Mouse (Mus musculus) R1 (cell line): ENCODE results near the gene Clec2l.
"Not testable (repeated sequence)": the region's sequence is repeated elsewhere in the genome, so short reads cannot be mapped to it uniquely, and the experiment has no call there.

ENCODE experiments used
- DNase-seq: peaks from one replicate; pipeline ENCODE4 v3.0.0-alpha.2; 2018; ENCODE audit warnings: low read depth, low spot score

Gene Clec2l

DNA sequence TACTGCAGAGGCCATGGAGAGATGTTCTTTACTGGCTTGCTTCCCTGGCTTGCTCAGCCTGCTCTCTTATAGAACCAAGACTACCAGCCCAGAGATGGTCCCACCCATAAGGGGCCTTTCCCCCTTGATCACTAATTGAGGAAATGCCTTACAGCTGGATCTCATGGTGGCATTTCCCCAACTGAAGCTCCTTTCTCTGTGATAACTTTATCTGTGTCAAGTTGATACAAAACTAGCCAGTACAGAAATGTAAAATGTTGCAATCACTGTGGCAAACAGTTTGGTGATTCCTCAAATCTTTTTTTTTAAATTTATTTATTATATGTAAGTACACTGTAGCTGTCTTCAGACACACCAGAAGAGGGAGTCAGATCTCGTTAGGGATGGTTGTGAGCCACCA, 7.6 kb downstream of the Clec2l start:
- DNase-seq: not testable (repeated sequence)

GRCm38 (mm10) chr6:38671270-38671669, 8.4 kb downstream of the Clec2l start:
- DNase-seq: no peak

- DNase-seq: no peak
Observed at GRCm38 (mm10) chr6:38672011-38672410, 9.1 kb downstream of the Clec2l start.

DNA sequence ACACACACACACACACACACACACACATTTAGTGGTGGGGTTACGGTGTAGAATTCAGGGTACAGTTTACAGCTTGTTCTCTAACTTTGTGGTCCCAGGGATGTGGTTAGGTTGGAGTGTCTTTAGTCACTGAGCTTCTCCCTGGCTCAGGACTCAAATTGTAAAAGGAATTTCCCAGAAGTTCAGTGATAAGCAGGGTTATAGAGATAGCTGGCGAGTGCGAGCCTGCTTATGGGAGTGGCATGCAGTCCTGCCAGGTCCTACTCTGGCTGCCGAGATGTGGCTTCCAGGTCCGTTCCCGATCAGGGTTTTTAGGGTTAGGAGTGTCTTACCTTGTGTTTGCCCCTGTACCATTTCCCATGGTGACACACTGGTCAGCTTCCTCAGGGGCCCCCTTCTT, 13.3 kb downstream of the Clec2l start:
- no peak for DNase-seq

DNA sequence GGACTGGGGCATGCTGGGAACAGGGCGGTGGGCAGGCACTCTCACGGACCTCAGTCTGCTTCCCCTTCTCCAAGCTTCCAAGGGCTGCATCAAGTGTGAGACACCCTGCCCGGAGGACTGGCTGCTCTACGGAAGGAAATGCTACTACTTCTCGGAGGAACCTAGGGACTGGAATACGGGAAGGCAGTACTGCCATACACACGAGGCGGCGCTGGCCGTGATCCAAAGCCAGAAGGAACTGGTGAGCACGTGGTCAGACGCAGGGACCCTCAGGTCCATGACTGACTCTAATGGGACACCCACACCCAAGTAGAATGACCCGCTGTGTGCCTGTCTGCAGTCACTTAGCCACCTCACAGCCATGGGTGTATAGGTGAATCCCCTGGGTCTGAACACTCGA, 13.9 kb downstream of the Clec2l start:
- no peak for DNase-seq

DNA sequence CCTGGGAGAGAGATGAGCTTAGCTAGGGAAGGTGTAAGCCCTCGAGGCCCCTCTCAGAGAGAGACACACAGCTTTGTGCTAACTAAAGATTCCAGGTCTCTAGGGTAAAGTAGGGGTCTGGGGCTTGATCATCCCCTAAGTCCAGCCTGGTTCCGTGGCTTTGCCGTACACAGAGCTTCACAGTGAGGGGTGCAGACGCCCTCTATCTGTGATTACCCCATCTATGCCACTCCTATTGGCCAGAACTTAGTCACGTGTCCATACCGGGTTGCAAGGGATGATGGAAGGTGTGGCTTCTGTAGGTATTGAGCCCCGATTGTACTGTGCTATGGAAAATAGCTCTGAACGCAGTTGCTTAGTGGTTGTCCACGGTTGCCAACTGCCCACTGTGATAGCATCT, 14.8 kb downstream of the Clec2l start:
- peak; percentile 70 for DNase-seq

- no peak for DNase-seq
Observed at GRCm38 (mm10) chr6:38682532-38682931, 19.7 kb downstream of the Clec2l start.

GRCm38 (mm10) chr6:38687216-38687615, 24.3 kb downstream of the Clec2l start:
- DNase-seq: peak; percentile 75

DNA sequence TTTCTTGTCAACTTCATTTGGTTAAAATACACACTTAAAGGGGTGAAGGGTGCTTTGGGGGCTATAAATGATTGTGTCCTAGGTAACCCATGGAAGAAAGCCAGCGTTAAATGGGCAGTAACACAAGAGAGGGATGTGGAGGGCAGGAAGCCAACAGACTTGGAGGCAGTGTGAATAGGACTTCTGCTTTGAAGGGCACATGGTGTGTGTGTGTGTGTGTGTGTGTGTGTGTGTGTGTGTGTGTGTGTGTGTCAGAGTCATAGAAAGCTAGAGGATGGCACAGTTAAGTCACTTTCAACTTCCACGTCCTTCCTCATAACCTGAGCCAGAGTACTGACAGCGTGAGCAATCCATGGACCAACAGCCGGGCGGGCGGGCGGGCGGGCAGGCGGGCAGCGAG, 26.0 kb downstream of the Clec2l start:
- no peak for DNase-seq

DNA sequence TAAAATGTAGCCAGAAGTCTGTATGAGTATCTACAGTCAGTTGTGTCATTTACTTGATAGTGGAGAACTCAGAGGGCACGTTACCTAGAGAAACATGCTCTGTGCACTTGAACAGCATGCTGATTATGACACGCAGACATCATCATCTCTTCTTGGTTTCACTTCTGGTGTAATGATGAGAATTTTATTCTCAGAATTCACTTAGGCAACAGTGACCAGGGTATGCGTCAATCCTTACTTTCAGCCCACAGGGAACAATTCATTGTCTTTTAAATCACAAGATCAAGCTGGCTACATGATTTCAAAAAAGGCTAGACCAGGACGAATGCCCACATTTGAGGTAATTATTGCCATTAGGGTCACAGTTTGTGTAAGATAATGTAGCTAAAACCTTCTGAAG, 27.7 kb downstream of the Clec2l start:
- DNase-seq: no peak

DNA sequence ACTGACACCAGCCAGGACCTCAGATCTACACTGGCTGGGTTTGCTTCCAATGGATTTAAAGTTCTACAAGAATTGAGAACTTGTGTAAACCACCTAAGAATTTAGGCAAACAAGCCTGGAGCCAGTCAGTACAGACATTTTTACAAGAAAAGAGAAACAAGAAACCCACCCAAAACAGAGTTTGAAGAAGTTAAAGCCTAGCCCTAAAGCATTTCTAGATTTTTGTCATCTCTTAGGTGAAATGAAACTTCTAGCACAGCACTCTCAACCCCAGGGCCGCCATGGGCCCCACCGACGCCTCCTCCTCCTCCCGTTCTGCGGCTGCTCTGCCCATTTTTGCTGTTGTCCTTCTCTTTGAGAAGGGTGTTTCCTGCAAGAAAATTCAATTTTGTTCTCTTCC, 28.2 kb downstream of the Clec2l start:
- DNase-seq: no peak

DNA sequence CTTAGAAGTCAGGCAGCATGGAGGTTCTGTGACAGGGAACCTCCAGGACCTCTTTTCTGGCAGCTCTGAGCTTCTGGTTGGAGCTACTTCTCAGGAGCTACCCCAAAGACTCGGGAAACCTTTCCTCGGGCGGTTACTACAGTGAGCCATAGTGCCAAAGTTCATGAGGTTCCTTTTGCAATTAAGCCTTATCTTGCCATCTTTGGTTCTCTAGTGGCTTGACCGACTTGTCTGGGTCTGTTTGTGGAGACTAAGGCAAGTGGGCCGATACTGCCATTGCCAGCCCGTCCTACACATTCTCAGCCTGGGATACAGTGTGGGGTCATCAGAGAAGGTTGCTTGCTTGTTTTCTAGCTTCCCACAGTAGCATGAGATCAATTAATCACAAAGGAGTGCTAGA, 29.7 kb downstream of the Clec2l start:
- DNase-seq: no peak

DNA sequence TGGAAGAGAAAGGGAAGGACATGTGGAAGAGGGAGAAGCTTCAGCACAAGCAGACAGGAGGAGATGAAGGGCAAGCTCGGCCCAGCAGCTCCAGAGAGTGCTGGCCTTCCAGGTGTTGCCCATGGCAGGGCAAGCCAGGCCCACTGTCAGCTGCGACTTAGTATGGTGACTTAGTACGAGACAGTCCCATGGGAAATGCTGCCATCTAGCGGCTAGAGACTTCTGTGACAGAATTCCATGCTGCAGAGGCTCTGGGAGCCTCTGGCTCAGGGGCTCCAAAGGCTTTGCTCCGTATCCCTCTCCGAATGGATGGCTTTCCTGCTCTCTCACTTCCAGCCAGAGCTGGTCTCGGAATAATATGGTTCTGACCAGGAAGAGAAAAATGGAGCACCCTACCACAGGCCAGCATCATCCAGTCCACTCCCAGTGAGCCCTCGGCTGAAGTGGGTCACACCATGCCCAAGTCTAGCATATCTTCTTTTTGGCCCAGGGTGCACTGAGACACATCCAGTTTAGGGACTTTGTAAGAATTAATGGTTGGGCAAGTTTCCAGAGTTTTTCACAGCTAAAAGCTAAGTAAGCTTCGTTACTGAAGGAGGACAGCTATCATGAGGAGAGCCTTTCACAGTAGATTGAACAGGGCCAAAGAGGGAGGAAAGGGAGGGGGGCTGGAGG, 32.6 kb downstream of the Clec2l start:
- DNase-seq: peak; percentile 82

DNA sequence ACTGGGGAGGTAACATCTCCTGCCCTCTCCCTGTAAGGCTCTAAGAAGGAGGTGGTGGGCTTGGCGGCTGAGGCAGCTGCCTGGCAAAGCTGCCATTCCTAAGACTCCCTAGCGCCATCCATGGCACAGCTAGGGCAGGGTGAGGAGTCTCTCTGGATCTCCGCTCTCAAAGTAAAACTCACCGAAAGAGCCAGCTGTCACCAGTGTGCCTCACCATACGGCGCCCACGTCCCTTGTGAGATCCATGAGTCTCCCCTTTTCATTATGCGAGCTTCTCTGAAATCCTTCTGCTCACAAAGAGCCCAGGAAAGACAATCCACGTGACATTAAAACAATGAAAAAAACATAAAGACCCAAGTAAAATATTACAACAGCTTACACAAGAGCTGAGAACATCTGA, 33.7 kb downstream of the Clec2l start:
- DNase-seq: no peak

GRCm38 (mm10) chr6:38698233-38698889, 35.5 kb downstream of the Clec2l start:
- no peak for DNase-seq

DNA sequence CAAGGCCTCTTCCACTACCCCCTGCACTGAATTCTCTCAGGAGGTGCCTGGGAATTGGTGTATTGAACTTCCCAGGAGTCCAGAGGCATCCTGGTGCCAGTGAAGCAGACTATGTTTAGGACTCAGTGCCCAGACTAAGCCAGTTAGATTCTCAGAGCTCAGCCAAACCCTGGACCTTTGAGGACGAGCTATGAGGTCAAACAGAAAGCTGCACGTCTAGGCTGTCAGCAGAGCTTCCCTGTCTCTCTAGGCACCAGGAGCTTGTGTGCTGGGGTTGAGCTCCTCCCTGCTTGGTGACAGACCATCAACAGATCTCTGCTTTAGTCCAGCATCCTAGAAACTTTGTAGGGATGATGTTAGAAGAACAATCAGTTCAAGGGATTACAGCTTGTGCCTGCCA, 38.6 kb downstream of the Clec2l start:
- DNase-seq: no peak

DNA sequence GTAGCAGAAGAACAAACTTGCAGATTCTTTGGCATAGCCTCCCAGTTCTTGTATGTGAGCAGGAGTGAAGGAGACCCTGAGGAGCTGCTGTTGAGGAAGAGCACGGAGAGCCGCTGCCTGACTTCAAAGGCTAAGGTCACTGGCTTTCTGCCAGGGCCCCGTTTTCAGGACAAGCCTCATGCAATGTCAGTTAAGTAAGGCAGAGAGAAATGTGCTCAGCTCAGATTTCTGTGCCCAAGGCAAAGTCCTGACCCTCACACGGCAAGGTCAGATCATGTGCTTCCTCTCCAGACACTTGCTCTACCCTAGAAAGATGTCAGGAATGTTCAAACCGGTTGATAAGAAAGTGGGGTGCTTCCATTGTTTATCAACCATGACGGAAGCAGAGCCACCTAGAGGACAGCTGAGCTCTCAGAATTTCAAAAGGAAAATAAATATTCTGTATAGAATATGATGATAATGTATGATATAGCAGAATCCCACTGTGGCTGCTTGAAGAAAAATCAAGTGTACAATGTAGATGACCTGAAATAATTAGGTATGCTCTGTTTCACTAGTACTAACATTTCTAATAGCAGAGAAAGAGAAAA, 40.0 kb downstream of the Clec2l start:
- no peak for DNase-seq

DNA sequence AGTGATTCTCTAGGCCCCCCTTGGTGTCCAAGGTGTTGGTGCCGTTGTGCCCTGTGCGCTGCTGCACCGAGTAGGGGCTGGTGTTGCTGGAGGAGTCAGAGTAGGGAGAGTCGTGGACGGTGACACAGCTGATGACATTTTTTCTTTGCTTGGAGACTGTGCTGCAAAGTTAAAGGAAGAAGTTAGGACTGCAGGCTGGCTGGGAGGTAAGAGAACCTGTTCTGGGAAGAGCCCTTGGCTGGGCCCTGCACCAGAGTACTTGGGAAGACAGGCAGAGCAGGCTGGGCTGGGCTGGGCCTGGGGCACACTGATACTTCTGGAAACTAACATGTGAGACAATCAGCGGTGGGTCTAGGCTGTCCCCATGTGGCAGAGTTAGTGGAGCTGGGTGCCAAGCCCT, 40.7 kb downstream of the Clec2l start:
- DNase-seq: no peak

DNA sequence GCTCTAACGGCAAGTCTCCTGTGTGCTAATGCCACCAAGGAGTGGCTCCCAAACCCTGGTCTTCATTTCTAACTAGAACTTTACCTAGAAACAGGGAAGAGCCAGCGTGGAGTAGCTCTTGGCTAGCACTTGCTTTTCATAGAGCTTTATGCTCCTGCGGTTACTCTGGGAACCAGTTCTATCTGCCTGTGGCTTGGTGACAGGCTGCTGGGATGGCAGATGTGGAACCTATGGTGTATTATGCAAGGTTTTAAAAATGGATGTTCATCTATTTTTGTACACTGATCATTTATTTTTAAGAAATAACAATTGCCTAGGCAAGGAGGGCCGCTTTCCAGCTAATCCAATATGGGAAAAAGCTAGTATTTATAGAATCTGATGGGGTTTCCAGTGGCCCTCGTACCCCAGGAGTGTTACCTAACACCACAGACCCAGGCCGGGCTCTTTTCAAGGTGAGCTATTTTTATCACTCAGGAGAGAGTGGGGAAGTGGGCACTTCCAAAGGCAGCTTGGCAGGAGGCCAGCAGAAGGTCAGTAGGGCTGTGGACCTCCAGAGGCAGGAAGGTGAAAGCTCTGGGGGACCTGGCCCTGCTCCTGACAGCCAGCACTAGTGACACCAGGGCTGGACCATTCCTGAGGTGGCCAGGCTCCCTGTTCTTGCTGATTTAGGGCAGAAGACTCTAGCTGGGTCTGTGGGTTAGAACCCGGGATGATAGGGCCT, 41.6 kb downstream of the Clec2l start:
- no peak for DNase-seq

DNA sequence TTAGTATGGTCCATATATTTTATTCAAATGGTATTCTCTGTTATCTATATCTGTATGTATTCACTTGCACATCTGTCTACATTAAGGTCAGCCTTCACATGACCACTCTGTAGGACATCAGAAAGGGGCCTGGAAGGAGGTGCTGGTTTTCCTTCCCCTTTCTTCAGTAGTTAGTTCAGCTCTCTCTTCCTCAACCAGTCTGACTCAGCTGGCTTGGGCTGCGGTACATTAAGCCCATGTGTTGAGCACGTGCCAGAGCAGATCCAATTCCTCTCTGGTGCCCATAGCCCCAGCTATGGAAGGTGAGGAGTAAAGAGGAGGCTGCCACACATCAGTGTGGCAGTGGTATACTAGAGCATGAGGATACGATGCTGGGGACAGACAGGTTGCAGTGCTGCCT, 47.6 kb downstream of the Clec2l start:
- no peak for DNase-seq

- DNase-seq: no peak
Observed at GRCm38 (mm10) chr6:38713957-38714898, 51.4 kb downstream of the Clec2l start.
